Mouse (Mus musculus): ENCODE results near the gene Shcbp1l. TPM values are rescaled to one million over a fixed set of nuclear protein-coding genes. Genes with fewer than 3 reads are reported as not detected.
"Not testable (repeated sequence)": the region's sequence is repeated elsewhere in the genome, so short reads cannot be mapped to it uniquely, and the experiment has no call there.

Gene Shcbp1l
- total RNA-seq (2021), result 1 to 10 TPM; 4.8 to 6.3 TPM
- long read RNA-seq, experiment 1, partial matches to known transcripts, result 1 of 3 reads
- long read RNA-seq, experiment 1, other reads (novel, unspliced or antisense), result 2 of 3 reads
- long read RNA-seq, experiment 2, partial matches to known transcripts, result 2 of 6 reads
- long read RNA-seq, experiment 2, other reads (novel, unspliced or antisense), result 4 of 6 reads

DNA sequence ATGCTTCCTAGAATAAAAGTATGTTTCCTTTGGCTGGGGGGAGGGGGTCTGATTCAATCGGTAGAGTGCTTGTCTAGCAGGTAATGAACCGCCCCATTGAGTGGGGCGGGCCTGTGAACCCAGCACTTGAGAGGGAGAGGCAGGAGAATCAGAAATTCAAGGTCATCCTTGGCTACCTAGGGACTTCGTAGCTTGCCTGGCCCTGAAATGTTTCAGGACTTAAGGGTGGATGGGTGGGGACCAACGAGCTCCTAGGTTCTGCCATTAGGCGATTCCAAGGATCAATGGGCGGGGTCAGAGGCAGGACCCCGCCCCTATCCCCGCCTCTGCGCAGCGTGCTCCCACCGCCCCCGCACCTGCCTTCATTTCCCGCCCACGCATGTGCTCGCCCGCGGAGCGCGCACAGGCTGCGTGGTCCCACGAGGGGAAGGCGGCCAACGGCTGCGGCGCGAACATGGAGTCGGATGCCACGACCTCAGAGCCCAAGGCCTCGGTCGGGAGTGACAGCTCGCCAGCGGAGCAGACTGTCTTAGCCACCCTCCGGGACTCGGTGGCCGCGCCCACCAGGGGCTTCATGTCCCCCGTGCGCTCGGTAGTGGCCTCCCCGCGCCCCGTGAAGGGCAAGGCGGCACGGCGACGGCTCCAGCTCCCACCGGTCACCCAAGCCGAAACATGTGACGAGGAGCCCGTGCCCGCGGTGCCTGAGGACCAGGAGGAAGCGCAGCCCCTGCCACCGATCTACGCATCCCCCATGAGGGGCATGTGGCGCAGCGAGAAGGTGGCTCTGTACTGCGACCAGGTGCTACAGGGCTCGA, at the start of gene Shcbp1l:
Shcbp1l (plus strand) TSS at position 393 of the 815 bp plus-strand sequence.
- no peak for TF ChIP-seq CTCF (conservative IDR thresholded peaks at IDR 0.05)
- peak within 1 kb of the TSS; percentile 92 for H3K27ac ChIP-seq
- peak within 1 kb of the TSS; percentile 73 for H3K4me3 ChIP-seq
- DNase-seq (ENCODE audit: low spot score in 2 of 2), result peak; percentile 74 to 79

DNA sequence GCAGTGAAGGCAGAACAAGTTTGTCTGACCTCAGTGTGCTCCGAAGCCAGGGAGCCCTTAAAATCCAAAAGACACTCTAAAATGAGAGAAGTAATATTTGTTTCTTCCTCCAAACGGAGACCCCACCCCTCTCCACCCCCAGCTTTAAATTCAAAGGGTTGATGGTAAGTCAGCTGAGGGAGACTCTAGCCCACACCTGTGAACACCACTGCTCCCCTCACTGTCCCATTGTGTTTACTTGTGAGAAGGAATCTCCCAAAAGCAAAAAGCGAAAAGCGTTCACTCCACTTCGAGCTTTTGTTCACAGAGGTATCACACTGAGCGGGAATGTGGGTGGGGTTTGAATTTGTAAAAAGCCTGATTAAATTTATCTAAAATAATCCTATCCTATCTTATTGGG, 48.5 kb upstream of the Shcbp1l start:
- no peak for TF ChIP-seq CTCF (conservative IDR thresholded peaks at IDR 0.05)
- no peak overlapping the region for H3K27ac ChIP-seq
- no peak for DNase-seq (ENCODE audit: low spot score in 2 of 2)
- H3K4me3 ChIP-seq, result no peak overlapping the region

DNA sequence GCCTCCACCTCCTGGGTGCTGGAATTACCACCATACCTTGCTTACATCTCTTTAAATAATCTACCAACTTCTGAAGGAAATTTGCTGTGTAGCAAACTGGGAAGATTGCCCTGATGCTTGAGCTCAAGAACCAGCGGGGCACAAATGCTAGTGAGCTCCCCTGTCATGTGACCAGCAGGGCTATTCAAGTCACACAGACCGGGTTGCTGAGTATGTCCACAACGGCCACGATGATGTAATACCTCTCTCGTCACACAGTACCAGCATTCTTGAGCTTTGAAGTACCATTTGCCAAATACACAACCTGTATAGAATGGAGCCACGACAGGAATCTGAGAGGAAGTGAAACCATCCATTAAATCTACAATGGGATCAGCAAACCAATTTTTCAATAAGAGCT, 46.4 kb upstream of the Shcbp1l start:
- TF ChIP-seq CTCF (conservative IDR thresholded peaks at IDR 0.05), result no peak
- Histone ChIP-seq H3K4me3 (no peak overlapping the region), H3K27ac (no peak overlapping the region)
- DNase-seq (ENCODE audit: low spot score in 2 of 2), result no peak

DNA sequence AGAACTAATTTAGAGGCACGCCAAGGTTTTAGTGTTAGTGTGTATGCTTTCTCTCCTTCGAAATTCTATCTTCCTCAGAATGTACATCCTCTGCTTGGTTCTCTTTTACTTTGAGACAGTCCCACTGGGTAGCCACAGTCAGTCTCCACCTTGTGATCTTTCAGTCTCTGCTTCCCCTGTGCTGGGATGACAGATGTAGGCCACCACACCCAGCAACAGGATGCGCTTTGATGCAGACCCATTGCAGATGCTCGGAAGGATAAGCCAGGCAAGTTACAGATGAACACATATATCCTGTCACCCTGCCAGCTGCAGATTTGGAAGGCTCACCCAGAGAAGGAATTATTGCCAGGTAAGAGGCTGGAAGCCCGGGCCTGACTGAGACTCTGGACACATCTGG, 45.1 kb upstream of the Shcbp1l start:
- no peak for DNase-seq (ENCODE audit: low spot score in 2 of 2)
- Histone ChIP-seq H3K27ac (no peak overlapping the region), H3K4me3 (no peak overlapping the region)
- TF ChIP-seq CTCF (conservative IDR thresholded peaks at IDR 0.05), result no peak

DNA sequence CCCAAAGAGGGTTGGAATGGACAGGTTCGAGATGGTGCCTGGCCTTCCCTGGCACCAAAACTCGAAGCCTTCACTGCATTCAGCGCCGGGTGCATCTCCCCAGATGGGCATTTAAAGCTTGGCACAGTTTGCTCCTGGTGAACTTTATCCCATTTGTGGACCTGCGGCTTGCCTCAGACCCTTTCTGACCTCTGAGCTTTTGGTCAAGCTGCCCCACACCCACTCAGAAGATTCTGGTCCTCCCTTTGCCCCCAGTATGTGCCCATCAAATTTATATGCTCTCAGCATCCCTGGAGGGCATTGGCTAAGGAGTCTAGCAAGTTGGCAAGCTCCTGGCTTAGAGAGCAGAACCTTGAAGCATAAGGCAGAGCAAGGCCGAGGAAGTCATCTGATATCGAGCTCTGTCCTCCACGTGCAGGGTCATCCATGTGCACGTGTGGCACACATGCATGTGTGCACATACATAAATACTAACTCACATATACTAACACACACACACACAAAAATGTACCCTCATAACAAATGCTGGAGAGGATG, 44.1 kb upstream of the Shcbp1l start:
- no peak for TF ChIP-seq CTCF (conservative IDR thresholded peaks at IDR 0.05)
- Histone ChIP-seq H3K27ac (no peak overlapping the region), H3K4me3 (no peak overlapping the region)
- no peak for DNase-seq (ENCODE audit: low spot score in 2 of 2)

DNA sequence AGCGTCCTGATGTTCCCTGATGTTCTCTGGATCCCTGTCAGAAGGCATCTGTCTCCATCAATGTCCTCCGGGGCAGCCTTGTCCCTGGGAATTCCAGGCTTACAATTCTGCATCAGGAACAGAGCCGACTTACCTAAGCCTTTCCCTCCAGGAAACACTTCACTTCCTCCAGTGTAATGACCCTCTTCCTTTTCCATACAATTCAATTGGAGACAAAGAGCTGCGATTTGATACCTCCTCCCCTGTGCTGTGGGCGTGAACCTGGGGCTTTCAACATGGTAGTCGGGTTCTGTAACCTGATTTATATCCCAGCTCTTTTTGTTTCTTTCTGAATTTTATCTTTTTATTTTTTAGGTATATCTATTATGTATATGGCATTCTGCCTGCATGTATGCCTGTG, 39.9 kb upstream of the Shcbp1l start:
- H3K27ac ChIP-seq, result no peak overlapping the region
- H3K4me3 ChIP-seq, result no peak overlapping the region
- TF ChIP-seq CTCF (conservative IDR thresholded peaks at IDR 0.05), result no peak
- DNase-seq (ENCODE audit: low spot score in 2 of 2), result no peak

DNA sequence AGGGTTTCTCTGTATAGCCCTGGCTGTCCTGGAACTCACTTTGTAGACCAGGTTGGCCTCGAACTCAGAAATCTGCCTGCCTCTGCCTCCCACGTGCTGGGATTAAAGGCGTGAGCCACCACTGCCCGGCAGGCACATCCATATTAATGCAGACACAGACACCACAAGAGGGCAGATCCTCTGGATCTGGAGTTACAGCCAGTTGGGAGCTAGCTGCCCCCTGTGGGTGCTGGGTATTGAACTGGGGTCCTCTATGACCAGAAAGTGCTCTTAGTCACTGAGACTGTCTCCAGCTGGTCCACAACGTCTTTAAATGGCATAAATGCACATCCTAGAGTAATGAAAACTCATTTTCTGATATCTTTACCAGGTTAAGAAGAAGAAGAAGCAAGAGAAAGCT, 39.3 kb upstream of the Shcbp1l start:
- peak; percentile 26; the same call in 1 of the 2 replicates for TF ChIP-seq CTCF (conservative IDR thresholded peaks at IDR 0.05)
- H3K4me3 ChIP-seq; H3K27ac ChIP-seq; DNase-seq (ENCODE audit: low spot score in 2 of 2): not testable (repeated sequence)

DNA sequence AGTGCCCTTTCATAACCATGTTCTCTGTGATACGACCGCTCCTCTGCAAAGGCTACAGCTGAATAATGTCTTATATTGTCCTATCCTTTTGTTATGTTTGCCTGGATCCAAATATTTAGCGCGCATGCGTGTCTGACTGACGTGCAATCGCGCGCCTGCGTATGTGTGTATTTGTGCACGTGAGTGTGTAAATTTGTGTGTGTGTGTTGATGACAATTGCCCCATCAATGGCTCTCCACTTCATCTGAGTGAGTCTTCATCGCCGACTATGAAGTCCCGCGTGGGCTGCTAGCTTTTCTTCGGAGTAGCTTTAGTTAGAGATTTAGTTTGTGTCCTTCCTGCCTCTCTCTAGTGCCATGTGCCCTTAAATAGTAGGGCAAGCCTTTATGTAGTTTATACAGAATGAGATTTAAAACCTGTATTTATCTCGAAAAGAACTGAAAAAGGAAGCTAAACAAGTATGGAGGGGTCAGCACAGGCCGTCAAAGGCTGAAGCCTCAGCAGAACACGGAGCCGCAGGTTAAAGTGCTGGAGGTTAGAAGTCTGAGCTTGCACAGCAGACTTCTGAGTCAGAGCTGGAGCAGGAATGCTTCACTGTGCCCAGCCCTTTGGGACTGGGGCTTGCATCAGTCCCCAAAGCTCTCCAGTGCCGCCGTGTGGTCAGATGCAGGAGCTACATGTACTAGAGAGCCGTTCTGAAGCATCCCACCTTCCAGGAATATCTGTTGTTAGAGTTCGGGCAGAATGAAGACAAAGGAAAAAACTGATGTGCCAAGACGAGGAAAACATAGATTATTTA, 38.5 kb upstream of the Shcbp1l start:
- peak; percentile 99 for TF ChIP-seq CTCF (conservative IDR thresholded peaks at IDR 0.05)
- Histone ChIP-seq H3K4me3 (no peak overlapping the region), H3K27ac (no peak overlapping the region)
- peak; percentile 76 to 84 for DNase-seq (ENCODE audit: low spot score in 2 of 2)

DNA sequence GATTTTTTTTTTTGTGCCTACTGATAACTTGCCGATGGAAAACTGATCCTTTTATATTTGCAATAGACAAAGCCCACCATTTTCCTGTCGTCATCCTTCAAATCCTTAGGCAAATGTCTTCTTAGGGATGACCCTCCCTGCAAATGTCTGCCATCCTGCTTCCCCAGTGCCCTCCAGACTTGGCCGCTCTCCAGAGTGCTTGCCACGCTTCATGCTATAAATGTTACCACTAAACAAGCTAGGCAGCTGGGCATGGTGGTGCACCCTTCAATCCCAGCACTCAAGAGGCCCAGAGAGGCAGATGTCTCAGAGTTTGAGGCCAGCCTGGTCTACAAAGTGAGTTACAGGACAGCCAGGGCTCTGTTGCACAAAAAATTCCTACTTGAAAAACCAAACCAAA, 29.3 kb upstream of the Shcbp1l start:
- H3K27ac ChIP-seq; DNase-seq (ENCODE audit: low spot score in 2 of 2); H3K4me3 ChIP-seq: not testable (repeated sequence)

DNA sequence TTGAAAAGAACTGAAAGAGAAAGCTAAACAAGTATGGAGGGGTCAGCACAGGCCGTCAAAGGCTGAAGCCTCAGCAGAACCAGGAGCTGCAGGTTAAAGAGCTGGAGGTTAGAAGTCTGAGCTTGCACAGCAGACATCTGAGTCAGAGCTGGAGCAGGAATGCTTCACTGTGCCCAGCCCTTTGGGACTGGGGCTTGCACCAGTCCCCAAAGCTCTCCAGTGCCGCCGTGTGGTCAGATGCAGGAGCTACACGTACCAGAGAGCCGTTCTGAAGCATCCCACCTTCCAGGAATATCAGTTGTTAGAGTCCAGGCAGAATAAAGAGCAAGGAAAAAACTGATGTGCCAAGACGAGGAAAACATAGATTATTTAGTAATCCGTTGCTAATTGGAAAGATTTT, 23.2 kb upstream of the Shcbp1l start:
- no peak overlapping the region for H3K4me3 ChIP-seq
- no peak overlapping the region for H3K27ac ChIP-seq
- peak; percentile 50 to 79 for DNase-seq (ENCODE audit: low spot score in 2 of 2)
- peak; percentile 91 for TF ChIP-seq CTCF (conservative IDR thresholded peaks at IDR 0.05)

DNA sequence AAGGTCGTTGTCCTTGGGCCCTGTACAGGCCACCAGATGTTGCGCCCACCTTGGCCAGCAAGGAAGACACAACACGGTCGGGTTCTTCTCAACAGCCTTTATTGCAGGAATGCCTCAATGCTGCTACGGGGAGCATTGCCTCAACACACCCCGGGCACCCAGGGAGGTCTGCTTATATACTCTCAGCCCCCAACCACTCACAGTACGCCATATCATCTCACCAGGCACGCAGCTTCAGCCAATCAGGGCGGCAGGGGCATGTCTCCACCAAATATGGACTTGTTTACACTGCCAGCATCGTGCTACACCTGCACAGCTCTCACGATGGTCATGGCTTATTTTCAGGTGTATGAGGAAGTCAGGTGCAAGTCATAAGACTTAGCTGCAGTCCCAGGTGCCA, 17.3 kb upstream of the Shcbp1l start:
- not testable (repeated sequence) for DNase-seq (ENCODE audit: low spot score in 2 of 2); H3K4me3 ChIP-seq; H3K27ac ChIP-seq

DNA sequence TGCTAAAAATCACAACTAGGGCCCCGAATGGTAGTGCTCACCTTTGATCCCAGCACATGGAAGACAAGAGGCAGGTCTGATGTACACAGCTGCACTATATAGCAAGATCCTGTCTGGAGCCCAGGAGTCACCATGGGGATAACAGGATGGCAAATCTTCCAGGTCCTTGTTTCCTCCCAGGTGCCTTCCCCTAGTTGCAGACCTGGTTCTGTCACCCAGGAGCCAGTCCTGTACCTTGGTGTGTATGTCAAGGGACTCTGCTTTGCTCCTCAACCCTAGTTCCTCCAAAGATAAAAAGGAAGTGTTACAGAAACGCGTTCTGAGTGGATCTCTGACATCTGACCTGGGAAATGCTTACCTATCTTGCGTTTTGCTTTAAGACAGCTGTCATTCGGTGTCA, 16.7 kb upstream of the Shcbp1l start:
- H3K4me3 ChIP-seq; DNase-seq (ENCODE audit: low spot score in 2 of 2); H3K27ac ChIP-seq: not testable (repeated sequence)

DNA sequence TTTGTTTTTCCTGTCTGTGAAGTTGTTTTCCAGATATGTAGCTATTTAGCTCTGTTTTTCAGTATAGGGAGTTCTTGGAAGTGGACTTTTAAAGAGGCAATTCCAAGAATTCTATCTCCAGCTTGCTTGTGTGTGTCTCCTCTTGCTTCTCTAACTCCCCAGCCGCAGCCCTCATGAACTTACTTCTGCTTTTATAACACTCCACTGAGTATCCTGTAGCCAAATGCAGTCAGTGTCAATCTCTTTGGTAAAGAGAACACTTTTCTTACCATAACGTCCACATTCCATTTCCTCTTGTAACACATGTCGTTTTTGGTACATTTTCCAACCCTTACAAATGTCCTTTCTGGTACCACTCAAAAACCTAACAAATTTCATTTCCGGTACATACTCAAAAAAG, 14.0 kb upstream of the Shcbp1l start:
- H3K27ac ChIP-seq; H3K4me3 ChIP-seq; DNase-seq (ENCODE audit: low spot score in 2 of 2): not testable (repeated sequence)
